Mouse (Mus musculus) limb, embryonic 14.5 days (tissue): Measurements from ENCODE around the gene Ptgr2. TPM values are rescaled to one million over a fixed set of nuclear protein-coding genes. Genes with fewer than 3 reads are reported as not detected.

Experiments used
- ATAC-seq: fragments of 200-750 bp; cut with Nextera tagmentation; 2 replicates; pipeline ENCODE4 v1.8.0; 2017; ENCODE audit warnings: low read depth, moderate number of reproducible peaks, moderate TSS enrichment; ENCODE audit not compliant: low FRiP score
- DNase-seq: peaks from one replicate; pipeline ENCODE4 v3.0.0-alpha.2; 2015; ENCODE audit warnings: low spot score
- H3K27ac ChIP-seq: fragments of 300-500 bp; sonication (generic); replicated peaks from 2 replicates; pipeline ENCODE4 v1.5.1; 2014; ENCODE audit warnings: low read depth, mild to moderate bottlenecking, low read length, moderate library complexity, mixed read lengths
- H3K27me3 ChIP-seq: fragments of 300-500 bp; sonication (generic); 2 replicates; pipeline ENCODE4 v1.6.1; 2014; ENCODE audit warnings: low read length, mixed read lengths; ENCODE audit not compliant: control insufficient read depth, insufficient read depth
- H3K36me3 ChIP-seq: fragments of 300-500 bp; sonication (generic); 2 replicates; pipeline ENCODE4 v1.6.1; 2014; ENCODE audit warnings: mild to moderate bottlenecking, low read length, moderate library complexity, mixed read lengths; ENCODE audit not compliant: control insufficient read depth, insufficient read depth
- H3K4me1 ChIP-seq: fragments of 300-500 bp; sonication (generic); 2 replicates; pipeline ENCODE4 v1.6.1; 2014; ENCODE audit warnings: antibody characterized with exemption, low read length, mixed read lengths; ENCODE audit not compliant: control insufficient read depth, insufficient read depth
- H3K4me2 ChIP-seq: fragments of 300-500 bp; sonication (generic); replicated peaks from 2 replicates; pipeline ENCODE4 v1.6.1; 2014; ENCODE audit warnings: low read depth, mild to moderate bottlenecking, low read length, moderate library complexity; ENCODE audit not compliant: severe bottlenecking
- H3K4me3 ChIP-seq: fragments of 300-500 bp; sonication (generic); replicated peaks from 2 replicates; pipeline ENCODE4 v1.5.1; 2014; ENCODE audit warnings: low read length
- H3K9ac ChIP-seq: fragments of 300-500 bp; sonication (generic); 2 replicates; pipeline ENCODE4 v1.6.1; 2014; ENCODE audit warnings: mild to moderate bottlenecking, low read depth, low read length, moderate library complexity; ENCODE audit not compliant: severe bottlenecking
- H3K9me3 ChIP-seq: fragments of 300-500 bp; sonication (generic); 2 replicates; pipeline ENCODE4 v1.6.1; 2016; ENCODE audit warnings: low read length; ENCODE audit not compliant: control insufficient read depth
- POLR2A ChIP-seq: fragments of 200-500 bp; IDR thresholded peaks from 2 replicates; pipeline ENCODE4 v1.8.0; 2012; ENCODE audit warnings: inconsistent platforms, mild to moderate bottlenecking, moderate library complexity, borderline replicate concordance; ENCODE audit not compliant: insufficient read depth, insufficient read length; ENCODE audit errors: extremely low read depth
- WGBS: fragments of 180-500 bp; shearing (Covaris S2); extraction: QIAGEN DNeasy Blood & Tissue Kit; methylation state at CpG from one replicate; pipeline ENCODE4 v1.1.7; 2014; 5-methylcytosine and 5-hydroxymethylcytosine counted together
- polyA plus RNA-seq, 2 experiments: library from polyadenylated mRNA; depleted of rRNA in 1 of 2; stranded (reverse) in 1 of 2; unstranded in 1 of 2; fragments of >200 nt; fragmentation: Nextera tagmentation in 1 of 2; extraction: Ambion mirVana in 1 of 2; gene quantifications; 2 replicates each; pipeline versions ENCODE4 v1.2.1 to v1.2.3; 2012 to 2014

Gene Ptgr2
- polyA plus RNA-seq, 2 experiments = 11.0 to 13.8 TPM

GRCm38 (mm10) chr12:84273366-84273765, 11.7 kb upstream of the Ptgr2 start:
- no peak for TF ChIP-seq POLR2A
- no peak overlapping the region for H3K4me3 ChIP-seq
- no peaks in the 10 kb centered on the region for H3K27me3 ChIP-seq
- DNase-seq (no peak), ATAC-seq (no peak)
- no peak overlapping the region for H3K9ac ChIP-seq
- H3K4me1 ChIP-seq = no peaks in the 10 kb centered on the region
- WGBS = 71% methylated on average over 5 of the region's 5 CpGs
- no peaks in the 10 kb centered on the region for H3K36me3 ChIP-seq
- H3K4me2 ChIP-seq = no peak overlapping the region
- H3K9me3 ChIP-seq = no peaks in the 10 kb centered on the region
- no peak overlapping the region for H3K27ac ChIP-seq

DNA sequence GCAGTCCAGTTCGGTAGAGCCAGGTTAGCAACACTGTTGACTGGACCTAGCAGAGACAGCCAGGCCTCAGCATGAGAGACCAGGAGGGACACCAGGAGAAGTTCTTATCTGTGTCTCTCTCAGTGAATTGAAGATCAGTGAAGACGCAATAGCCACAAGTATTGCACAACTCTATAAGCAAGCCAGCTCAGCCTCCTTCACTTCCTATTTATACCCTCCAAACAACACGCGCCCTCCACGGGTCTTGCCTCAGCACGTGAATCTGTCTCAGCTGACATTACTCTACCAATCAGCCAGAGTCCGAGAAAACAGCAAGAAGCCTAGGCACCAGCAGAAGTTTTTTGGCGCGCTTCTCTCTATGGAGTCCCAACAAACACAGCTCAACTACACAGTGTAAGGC, 9.7 kb upstream of the Ptgr2 start:
- ATAC-seq (no peak), DNase-seq (no peak)
- no peak for TF ChIP-seq POLR2A
- H3K27ac ChIP-seq = no peak overlapping the region
- no peaks in the 10 kb centered on the region for H3K9me3 ChIP-seq
- WGBS = 86% methylated on average over 9 of the region's 9 CpGs
- no peaks in the 10 kb centered on the region for H3K36me3 ChIP-seq
- H3K9ac ChIP-seq = no peak overlapping the region
- no peaks in the 10 kb centered on the region for H3K4me1 ChIP-seq
- no peak overlapping the region for H3K4me2 ChIP-seq
- H3K4me3 ChIP-seq = no peak overlapping the region
- no peaks in the 10 kb centered on the region for H3K27me3 ChIP-seq

DNA sequence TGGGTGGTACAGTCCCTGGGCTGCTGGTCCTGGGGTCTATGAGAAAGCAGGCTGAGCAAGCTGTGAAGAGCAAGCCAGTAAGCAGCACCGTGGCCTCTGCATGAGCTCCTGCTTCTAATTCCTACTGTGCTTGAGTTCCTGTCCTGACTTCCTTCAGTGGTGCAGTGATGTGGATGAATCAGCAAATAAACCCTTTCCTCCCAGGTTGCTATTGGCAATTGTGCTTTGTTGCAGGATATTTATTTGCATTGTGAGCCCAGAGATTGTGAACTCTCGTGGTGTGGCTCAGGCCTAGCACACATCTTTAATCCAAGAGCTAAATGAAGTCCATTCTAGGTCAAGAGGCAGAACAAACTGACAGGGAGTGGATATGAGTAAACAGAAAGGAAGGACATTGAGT, 8.7 kb upstream of the Ptgr2 start:
- Histone ChIP-seq H3K27ac (no peak overlapping the region), H3K4me1 (no peaks in the 10 kb centered on the region), H3K9ac (no peak overlapping the region), H3K4me3 (no peak overlapping the region), H3K4me2 (no peak overlapping the region), H3K27me3 (no peaks in the 10 kb centered on the region), H3K9me3 (no peaks in the 10 kb centered on the region), H3K36me3 (no peaks in the 10 kb centered on the region)
- no peak for DNase-seq
- 86% methylated on average over 2 of the region's 2 CpGs for WGBS
- no peak for ATAC-seq
- no peak for TF ChIP-seq POLR2A

DNA sequence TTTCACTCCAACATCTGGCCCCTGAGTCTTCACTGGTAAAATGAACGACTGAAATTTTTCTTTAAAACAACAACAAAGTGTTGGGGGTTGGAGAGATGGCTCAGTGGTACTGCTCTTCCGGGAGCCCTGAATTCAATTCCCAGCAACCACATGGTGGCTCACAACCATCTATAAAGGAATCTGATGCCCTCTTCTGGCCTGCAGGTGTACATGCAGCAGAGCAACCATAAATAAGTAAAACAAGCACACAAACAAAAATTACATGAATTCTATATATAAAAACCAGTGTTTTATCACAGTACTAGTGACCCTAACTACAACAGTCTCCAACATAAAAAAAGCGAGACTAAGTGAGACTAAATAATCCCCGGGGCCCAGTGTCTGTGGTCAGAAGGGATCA, 8.2 kb upstream of the Ptgr2 start:
- 88% methylated on average over 4 of the region's 4 CpGs for WGBS
- Histone ChIP-seq H3K27ac (no peak overlapping the region), H3K27me3 (no peaks in the 10 kb centered on the region), H3K4me1 (no peaks in the 10 kb centered on the region), H3K4me2 (no peak overlapping the region), H3K4me3 (no peak overlapping the region), H3K9ac (no peak overlapping the region), H3K36me3 (no peaks in the 10 kb centered on the region), H3K9me3 (no peaks in the 10 kb centered on the region)
- no peak for TF ChIP-seq POLR2A
- ATAC-seq (no peak), DNase-seq (no peak)

DNA sequence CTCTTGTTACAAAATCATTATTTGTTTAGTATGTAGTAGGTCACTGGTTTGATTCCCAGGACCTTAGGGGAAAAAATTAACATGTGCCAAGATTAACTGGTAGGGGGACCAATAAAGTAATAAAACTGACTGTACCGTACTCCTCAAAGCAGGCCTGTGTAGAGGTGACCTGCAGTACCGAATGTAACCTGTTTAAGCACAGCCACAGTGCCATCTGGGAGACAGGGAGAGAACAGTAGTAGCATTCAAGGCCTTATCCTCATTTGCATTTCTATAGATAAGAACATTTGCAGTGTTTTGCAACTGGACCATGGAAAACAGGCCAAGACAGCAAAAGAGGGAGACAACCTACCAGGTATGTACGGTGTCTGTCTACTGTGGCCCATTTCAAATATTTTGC, 7.2 kb upstream of the Ptgr2 start:
- Histone ChIP-seq H3K27me3 (no peaks in the 10 kb centered on the region), H3K4me2 (no peak overlapping the region), H3K36me3 (no peaks in the 10 kb centered on the region), H3K9ac (no peak overlapping the region), H3K4me1 (no peaks in the 10 kb centered on the region), H3K27ac (no peak overlapping the region), H3K4me3 (no peak overlapping the region), H3K9me3 (no peaks in the 10 kb centered on the region)
- WGBS = 68% methylated on average over 3 of the region's 3 CpGs
- no peak for ATAC-seq
- TF ChIP-seq POLR2A = no peak
- no peak for DNase-seq

DNA sequence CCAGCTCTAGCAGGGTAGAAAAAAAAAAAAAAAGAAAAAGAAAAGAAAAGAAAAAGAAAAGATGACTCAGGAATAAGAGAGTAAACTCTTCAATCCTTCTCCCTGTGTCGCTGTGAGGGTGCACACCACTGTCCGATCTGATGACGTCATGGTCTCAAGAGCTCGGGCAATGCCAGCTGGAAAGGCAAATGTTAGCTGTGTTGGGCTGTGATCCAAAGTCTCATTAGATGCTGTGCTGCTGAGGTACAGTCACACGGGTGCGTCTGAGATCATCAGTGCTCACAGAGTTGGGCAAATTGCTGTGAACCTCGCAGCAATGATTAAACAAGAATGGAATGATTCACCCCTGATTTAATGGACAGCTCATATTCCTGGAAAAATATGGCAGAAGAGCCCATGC, 6.1 kb upstream of the Ptgr2 start:
- H3K36me3 ChIP-seq = no peaks in the 10 kb centered on the region
- no peaks in the 10 kb centered on the region for H3K9me3 ChIP-seq
- H3K27ac ChIP-seq = no peak overlapping the region
- no peak overlapping the region for H3K4me2 ChIP-seq
- no peaks in the 10 kb centered on the region for H3K4me1 ChIP-seq
- TF ChIP-seq POLR2A = no peak
- H3K9ac ChIP-seq = no peak overlapping the region
- DNase-seq = no peak
- H3K4me3 ChIP-seq = no peak overlapping the region
- no peaks in the 10 kb centered on the region for H3K27me3 ChIP-seq
- no peak for ATAC-seq
- WGBS = 72% methylated on average over 7 of the region's 7 CpGs
